Mouse (Mus musculus): ENCODE measurements around the gene Ppp4r4. TPM values are rescaled to one million over a fixed set of nuclear protein-coding genes. Genes with fewer than 3 reads are reported as not detected.

The Ppp4r4 gene
- total RNA-seq, 1 experiment = 1.7 TPM

GRCm38 (mm10) chr12:103487276-103487675 lies 44.8 kb upstream of the Ppp4r4 start:
- Histone ChIP-seq H3K9ac (ENCODE audit: insufficient read depth, low read depth, low read length, poor library complexity, severe bottlenecking) (no peak overlapping the region), H3K9me3 (ENCODE audit: control insufficient read depth, insufficient read depth, low read depth, low read length) (no peaks in the 10 kb centered on the region), H3K4me3 (ENCODE audit: insufficient read depth in 1 of 2, low read depth in 1 of 2, low read length in 2 of 2, poor library complexity in 1 of 2, severe bottlenecking in 1 of 2) (no peak overlapping the region), H3K4me1 (ENCODE audit: control insufficient read depth in 2 of 2, insufficient read depth in 2 of 2, low read length in 2 of 2, poor library complexity in 1 of 2) (no peaks in the 10 kb centered on the region), H3K27ac (ENCODE audit: insufficient read depth, low read depth, low read length, poor library complexity, severe bottlenecking) (no peak overlapping the region), H3K36me3 (ENCODE audit: control insufficient read depth, insufficient read depth, low read length, poor library complexity, severe bottlenecking) (no peaks in the 10 kb centered on the region)
- no peak for DNase-seq (ENCODE audit: low read depth, low spot score)
- no peak for TF ChIP-seq CHD2 (IDR thresholded peaks at IDR 0.05; ENCODE audit: low read depth, low read length)
- in situ Hi-C loops (cut with MboI; ENCODE audit: low sequenced_read_pairs in 2 of 2, unreplicated experiment in 2 of 2) = no loop called here

- in situ Hi-C loops (cut with MboI; ENCODE audit: low sequenced_read_pairs in 2 of 2, unreplicated experiment in 2 of 2) = no loop called here
Observed at GRCm38 (mm10) chr12:103487750-103488149, 44.3 kb upstream of the Ppp4r4 start.

GRCm38 (mm10) chr12:103491091-103491730 lies 40.9 kb upstream of the Ppp4r4 start:
- DNase-seq (ENCODE audit: low read depth, low spot score) = no peak
- in situ Hi-C loops (cut with MboI; ENCODE audit: low sequenced_read_pairs in 2 of 2, unreplicated experiment in 2 of 2) = no loop called here

More at GRCm38 (mm10) chr12:103487750-103488149, 44.3 kb upstream of the Ppp4r4 start:
- no peaks in the 10 kb centered on the region for H3K4me1 ChIP-seq (ENCODE audit: control insufficient read depth in 2 of 2, insufficient read depth in 2 of 2, low read length in 2 of 2, poor library complexity in 1 of 2)
- no peaks in the 10 kb centered on the region for H3K9me3 ChIP-seq (ENCODE audit: control insufficient read depth, insufficient read depth, low read depth, low read length)
- no peak overlapping the region for H3K27ac ChIP-seq (ENCODE audit: insufficient read depth, low read depth, low read length, poor library complexity, severe bottlenecking)
- H3K4me3 ChIP-seq (ENCODE audit: insufficient read depth in 1 of 2, low read depth in 1 of 2, low read length in 2 of 2, poor library complexity in 1 of 2, severe bottlenecking in 1 of 2) = no peak overlapping the region
- no peaks in the 10 kb centered on the region for H3K36me3 ChIP-seq (ENCODE audit: control insufficient read depth, insufficient read depth, low read length, poor library complexity, severe bottlenecking)
- H3K9ac ChIP-seq (ENCODE audit: insufficient read depth, low read depth, low read length, poor library complexity, severe bottlenecking) = no peak overlapping the region
- no peak for DNase-seq (ENCODE audit: low read depth, low spot score)
- no peak for TF ChIP-seq CHD2 (IDR thresholded peaks at IDR 0.05; ENCODE audit: low read depth, low read length)
- no peak for TF ChIP-seq MAFK (IDR thresholded peaks at IDR 0.05; ENCODE audit: insufficient read depth, low read depth, low read length)
- no peak for TF ChIP-seq HCFC1 (IDR thresholded peaks at IDR 0.05; ENCODE audit: borderline replicate concordance, insufficient read depth, low read length)
- TF ChIP-seq ZNF384 (IDR thresholded peaks at IDR 0.05; ENCODE audit: low read depth, low read length) = no peak
- no peak for TF ChIP-seq ZC3H11A (IDR thresholded peaks at IDR 0.05; ENCODE audit: borderline replicate concordance, low read depth, low read length)

GRCm38 (mm10) chr12:103492767-103493166 lies 39.3 kb upstream of the Ppp4r4 start:
- no peaks in the 10 kb centered on the region for H3K4me1 ChIP-seq (ENCODE audit: control insufficient read depth in 2 of 2, insufficient read depth in 2 of 2, low read length in 2 of 2, poor library complexity in 1 of 2)
- no peak overlapping the region for H3K27ac ChIP-seq (ENCODE audit: insufficient read depth, low read depth, low read length, poor library complexity, severe bottlenecking)
- H3K9ac ChIP-seq (ENCODE audit: insufficient read depth, low read depth, low read length, poor library complexity, severe bottlenecking) = no peak overlapping the region
- no peaks in the 10 kb centered on the region for H3K36me3 ChIP-seq (ENCODE audit: control insufficient read depth, insufficient read depth, low read length, poor library complexity, severe bottlenecking)
- H3K4me3 ChIP-seq (ENCODE audit: insufficient read depth in 1 of 2, low read depth in 1 of 2, low read length in 2 of 2, poor library complexity in 1 of 2, severe bottlenecking in 1 of 2) = no peak overlapping the region
- TF ChIP-seq CHD2 (IDR thresholded peaks at IDR 0.05; ENCODE audit: low read depth, low read length) (no peak), ZC3H11A (IDR thresholded peaks at IDR 0.05; ENCODE audit: borderline replicate concordance, low read depth, low read length) (peak; percentile 31; the same call in 1 of the 2 replicates), ZNF384 (IDR thresholded peaks at IDR 0.05; ENCODE audit: low read depth, low read length) (no peak), MAFK (IDR thresholded peaks at IDR 0.05; ENCODE audit: insufficient read depth, low read depth, low read length) (peak; percentile 61; the same call in 1 of the 2 replicates), HCFC1 (IDR thresholded peaks at IDR 0.05; ENCODE audit: borderline replicate concordance, insufficient read depth, low read length) (no peak)
- DNase-seq (ENCODE audit: low read depth, low spot score) = peak; percentile 77
- no peaks in the 10 kb centered on the region for H3K9me3 ChIP-seq (ENCODE audit: control insufficient read depth, insufficient read depth, low read depth, low read length)
- in situ Hi-C loops (cut with MboI; ENCODE audit: low sequenced_read_pairs in 2 of 2, unreplicated experiment in 2 of 2) = no loop called here

More at GRCm38 (mm10) chr12:103491091-103491730, 40.9 kb upstream of the Ppp4r4 start:
- Histone ChIP-seq H3K9me3 (ENCODE audit: control insufficient read depth, insufficient read depth, low read depth, low read length) (no peaks in the 10 kb centered on the region), H3K36me3 (ENCODE audit: control insufficient read depth, insufficient read depth, low read length, poor library complexity, severe bottlenecking) (no peaks in the 10 kb centered on the region), H3K4me1 (ENCODE audit: control insufficient read depth in 2 of 2, insufficient read depth in 2 of 2, low read length in 2 of 2, poor library complexity in 1 of 2) (no peaks in the 10 kb centered on the region), H3K4me3 (ENCODE audit: insufficient read depth in 1 of 2, low read depth in 1 of 2, low read length in 2 of 2, poor library complexity in 1 of 2, severe bottlenecking in 1 of 2) (no peak overlapping the region), H3K9ac (ENCODE audit: insufficient read depth, low read depth, low read length, poor library complexity, severe bottlenecking) (no peak overlapping the region), H3K27ac (ENCODE audit: insufficient read depth, low read depth, low read length, poor library complexity, severe bottlenecking) (no peak overlapping the region)
- no peak for TF ChIP-seq ZC3H11A (IDR thresholded peaks at IDR 0.05; ENCODE audit: borderline replicate concordance, low read depth, low read length)
- TF ChIP-seq ZNF384 (IDR thresholded peaks at IDR 0.05; ENCODE audit: low read depth, low read length) = no peak
- TF ChIP-seq MAFK (IDR thresholded peaks at IDR 0.05; ENCODE audit: insufficient read depth, low read depth, low read length) = no peak
- no peak for TF ChIP-seq CHD2 (IDR thresholded peaks at IDR 0.05; ENCODE audit: low read depth, low read length)
- no peak for TF ChIP-seq HCFC1 (IDR thresholded peaks at IDR 0.05; ENCODE audit: borderline replicate concordance, insufficient read depth, low read length)

- H3K9ac ChIP-seq (ENCODE audit: insufficient read depth, low read depth, low read length, poor library complexity, severe bottlenecking) = no peak overlapping the region
- H3K4me3 ChIP-seq (ENCODE audit: insufficient read depth in 1 of 2, low read depth in 1 of 2, low read length in 2 of 2, poor library complexity in 1 of 2, severe bottlenecking in 1 of 2) = no peak overlapping the region
- H3K36me3 ChIP-seq (ENCODE audit: control insufficient read depth, insufficient read depth, low read length, poor library complexity, severe bottlenecking) = no peaks in the 10 kb centered on the region
- H3K27ac ChIP-seq (ENCODE audit: insufficient read depth, low read depth, low read length, poor library complexity, severe bottlenecking) = no peak overlapping the region
- H3K9me3 ChIP-seq (ENCODE audit: control insufficient read depth, insufficient read depth, low read depth, low read length) = no peaks in the 10 kb centered on the region
- peak; percentile 48 for DNase-seq (ENCODE audit: low read depth, low spot score)
- H3K4me1 ChIP-seq (ENCODE audit: control insufficient read depth in 2 of 2, insufficient read depth in 2 of 2, low read length in 2 of 2, poor library complexity in 1 of 2) = no peaks in the 10 kb centered on the region
- in situ Hi-C loops (cut with MboI; ENCODE audit: low sequenced_read_pairs in 2 of 2, unreplicated experiment in 2 of 2) = no loop called here
- TF ChIP-seq ZNF384 (IDR thresholded peaks at IDR 0.05; ENCODE audit: low read depth, low read length) = no peak
- TF ChIP-seq CHD2 (IDR thresholded peaks at IDR 0.05; ENCODE audit: low read depth, low read length) = no peak
- TF ChIP-seq ZC3H11A (IDR thresholded peaks at IDR 0.05; ENCODE audit: borderline replicate concordance, low read depth, low read length) = no peak
- no peak for TF ChIP-seq MAFK (IDR thresholded peaks at IDR 0.05; ENCODE audit: insufficient read depth, low read depth, low read length)
- no peak for TF ChIP-seq HCFC1 (IDR thresholded peaks at IDR 0.05; ENCODE audit: borderline replicate concordance, insufficient read depth, low read length)
Observed at GRCm38 (mm10) chr12:103494486-103494885, 37.6 kb upstream of the Ppp4r4 start.

Data from ES-E14 (cell line).